Mouse (Mus musculus): ENCODE results near the gene Zgrf1. TPM values are rescaled to one million over a fixed set of nuclear protein-coding genes. Genes with fewer than 3 reads are reported as not detected.

The Zgrf1 gene
- polyA plus RNA-seq, 1 experiment from 2014 or later = 1.1 TPM

DNA sequence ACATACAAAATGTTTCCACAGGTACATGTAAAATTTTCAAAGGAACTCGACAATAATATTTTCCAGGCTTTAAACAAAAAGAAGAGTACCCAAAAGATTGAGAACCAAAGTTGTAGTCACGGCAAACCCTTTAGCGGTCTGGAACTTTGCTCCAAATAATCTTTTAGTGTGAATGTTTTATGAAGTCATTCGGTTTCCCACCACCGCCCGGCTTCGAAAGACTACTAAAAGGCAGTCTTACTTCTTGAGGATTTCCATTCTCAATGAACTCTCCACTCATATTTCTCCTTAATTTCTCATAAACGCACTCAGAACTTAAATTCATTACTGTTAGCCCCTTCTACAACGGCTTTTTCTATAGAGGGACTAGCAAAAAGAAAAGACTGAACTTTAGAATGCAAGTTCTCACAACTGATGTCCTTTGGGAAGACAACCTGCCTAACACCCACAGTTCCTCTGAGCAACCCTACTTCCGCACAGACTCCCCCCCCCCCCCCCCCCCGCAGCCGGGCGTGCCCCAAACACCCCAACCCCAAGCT is 786 bp upstream of the Zgrf1 start:
- H3K9ac ChIP-seq (ENCODE audit: low read length) = peak overlapping the region; percentile 71
- DNase-seq (ENCODE audit: low spot score) (no peak), ATAC-seq (ENCODE audit: low FRiP score, low TSS enrichment) (no peak)
- H3K27me3 ChIP-seq (ENCODE audit: control insufficient read depth, insufficient read depth, low read length) = no peaks in the 10 kb centered on the region
- peak overlapping the region; percentile 48 for H3K4me2 ChIP-seq (replicated peaks; ENCODE audit: low read depth)
- no peaks in the 10 kb centered on the region for H3K4me1 ChIP-seq (replicated peaks; ENCODE audit: control insufficient read depth, insufficient read depth)
- H3K36me3 ChIP-seq (ENCODE audit: control insufficient read depth, insufficient read depth, low read length) = 0 out of 2 replicates have a peak, but pooled peaks cover 2% of the 10 kb centered on the region
- TF ChIP-seq CTCF (IDR thresholded peaks at IDR 0.05; ENCODE audit: low read depth) (no peak), EP300 (optimal IDR thresholded peaks at IDR 0.05) (no peak)
- peak overlapping the region; percentile 93; the same call in 1 of the 2 replicates for H3K27ac ChIP-seq (replicated peaks)
- WGBS = 3% methylated on average over 9 of the region's 13 CpGs
- H3K4me3 ChIP-seq (ENCODE audit: low read depth, low read length) = peak overlapping the region; percentile 81
- H3K9me3 ChIP-seq (ENCODE audit: control insufficient read depth, low read length) = no peaks in the 10 kb centered on the region

DNA sequence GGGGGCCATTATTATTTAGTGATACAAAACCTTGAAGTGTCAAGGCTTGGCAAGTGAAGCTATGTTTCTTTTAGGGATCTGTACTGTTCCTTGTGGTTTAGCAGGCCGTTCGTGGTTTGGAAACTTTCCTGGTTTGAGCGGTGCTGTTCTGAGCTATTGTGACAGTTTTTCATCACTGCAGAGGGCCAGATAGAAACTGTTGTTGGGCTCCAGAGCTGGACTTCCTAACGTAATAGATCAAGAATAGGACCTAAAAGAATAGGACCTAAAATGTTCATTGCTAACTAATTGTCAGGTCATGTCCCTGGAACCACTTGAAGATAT is 393 bp downstream of the Zgrf1 start:
- Histone ChIP-seq H3K9ac (ENCODE audit: low read length) (peak overlapping the region; percentile 61), H3K27ac (replicated peaks) (peak overlapping the region; percentile 53; the same call in 1 of the 2 replicates), H3K4me1 (replicated peaks; ENCODE audit: control insufficient read depth, insufficient read depth) (no peaks in the 10 kb centered on the region), H3K27me3 (ENCODE audit: control insufficient read depth, insufficient read depth, low read length) (no peaks in the 10 kb centered on the region), H3K9me3 (ENCODE audit: control insufficient read depth, low read length) (no peaks in the 10 kb centered on the region), H3K4me2 (replicated peaks; ENCODE audit: low read depth) (peak overlapping the region; percentile 77), H3K36me3 (ENCODE audit: control insufficient read depth, insufficient read depth, low read length) (0 out of 2 replicates have a peak, but pooled peaks cover 2% of the 10 kb centered on the region), H3K4me3 (ENCODE audit: low read depth, low read length) (peak overlapping the region; percentile 81)
- ATAC-seq (ENCODE audit: low FRiP score, low TSS enrichment) (no peak), DNase-seq (ENCODE audit: low spot score) (no peak)
- TF ChIP-seq EP300 (optimal IDR thresholded peaks at IDR 0.05) (no peak), CTCF (IDR thresholded peaks at IDR 0.05; ENCODE audit: low read depth) (no peak)
- 1% methylated on average over 4 of the region's 4 CpGs for WGBS

- Histone ChIP-seq H3K4me1 (replicated peaks; ENCODE audit: control insufficient read depth, insufficient read depth) (no peaks in the 10 kb centered on the region), H3K4me2 (replicated peaks; ENCODE audit: low read depth) (peak overlapping the region; percentile 77; the same call in 1 of the 2 replicates), H3K36me3 (ENCODE audit: control insufficient read depth, insufficient read depth, low read length) (0 out of 2 replicates have a peak, but pooled peaks cover 2% of the 10 kb centered on the region), H3K27me3 (ENCODE audit: control insufficient read depth, insufficient read depth, low read length) (no peaks in the 10 kb centered on the region), H3K9ac (ENCODE audit: low read length) (no peak overlapping the region), H3K4me3 (ENCODE audit: low read depth, low read length) (peak overlapping the region; percentile 12; the same call in 1 of the 2 replicates), H3K9me3 (ENCODE audit: control insufficient read depth, low read length) (no peaks in the 10 kb centered on the region), H3K27ac (replicated peaks) (no peak overlapping the region)
- 23% methylated on average over 5 of the region's 5 CpGs for WGBS
- ATAC-seq (ENCODE audit: low FRiP score, low TSS enrichment) (no peak), DNase-seq (ENCODE audit: low spot score) (no peak)
- TF ChIP-seq EP300 (optimal IDR thresholded peaks at IDR 0.05) = no peak
- peak; percentile 63 for TF ChIP-seq CTCF (IDR thresholded peaks at IDR 0.05; ENCODE audit: low read depth)
These were observed 1.4 kb downstream of the Zgrf1 start for GRCm38 (mm10) chr3:127554723-127555122.

- Histone ChIP-seq H3K4me3 (ENCODE audit: low read depth, low read length) (no peak overlapping the region), H3K27ac (replicated peaks) (no peak overlapping the region), H3K36me3 (ENCODE audit: control insufficient read depth, insufficient read depth, low read length) (peaks cover 9% of the 10 kb centered on the region), H3K9me3 (ENCODE audit: control insufficient read depth, low read length) (no peaks in the 10 kb centered on the region), H3K9ac (ENCODE audit: low read length) (no peak overlapping the region), H3K4me1 (replicated peaks; ENCODE audit: control insufficient read depth, insufficient read depth) (no peaks in the 10 kb centered on the region), H3K27me3 (ENCODE audit: control insufficient read depth, insufficient read depth, low read length) (no peaks in the 10 kb centered on the region), H3K4me2 (replicated peaks; ENCODE audit: low read depth) (no peak overlapping the region)
- TF ChIP-seq EP300 (optimal IDR thresholded peaks at IDR 0.05) (no peak), CTCF (IDR thresholded peaks at IDR 0.05; ENCODE audit: low read depth) (peak; percentile 32)
- ATAC-seq (ENCODE audit: low FRiP score, low TSS enrichment) = no peak
- no peak for DNase-seq (ENCODE audit: low spot score)
These were observed 4.9 kb downstream of the Zgrf1 start for GRCm38 (mm10) chr3:127558201-127558600.

GRCm38 (mm10) chr3:127562974-127563373 is 9.7 kb downstream of the Zgrf1 start:
- DNase-seq (ENCODE audit: low spot score) = no peak
- no peak overlapping the region for H3K9ac ChIP-seq (ENCODE audit: low read length)
- 89% methylated on average over 4 of the region's 4 CpGs for WGBS

DNA sequence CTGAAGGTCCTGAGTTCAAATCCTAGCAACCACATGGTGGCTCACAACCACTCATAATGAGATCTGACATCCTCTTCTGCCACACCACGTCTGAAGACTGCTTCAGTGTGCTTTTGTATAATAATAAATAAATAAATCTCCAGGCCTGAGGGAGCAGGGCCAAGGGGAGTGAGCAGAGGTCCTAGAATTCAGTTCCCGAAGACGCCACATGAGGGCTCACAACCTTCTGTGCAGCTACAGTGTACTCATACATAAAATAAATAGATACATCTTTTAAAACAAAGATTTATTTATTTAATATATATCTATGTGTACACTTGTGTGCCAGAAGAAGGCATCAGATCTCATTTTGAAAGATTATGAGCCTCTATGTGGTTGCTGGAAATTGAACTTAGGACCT is 11.8 kb downstream of the Zgrf1 start:
- H3K9me3 ChIP-seq (ENCODE audit: control insufficient read depth, low read length) = no peaks in the 10 kb centered on the region
- TF ChIP-seq CTCF (IDR thresholded peaks at IDR 0.05; ENCODE audit: low read depth) (peak; percentile 35), EP300 (optimal IDR thresholded peaks at IDR 0.05) (no peak)
- H3K4me2 ChIP-seq (replicated peaks; ENCODE audit: low read depth) = no peak overlapping the region
- H3K27ac ChIP-seq (replicated peaks) = no peak overlapping the region
- H3K4me3 ChIP-seq (ENCODE audit: low read depth, low read length) = no peak overlapping the region
- H3K36me3 ChIP-seq (ENCODE audit: control insufficient read depth, insufficient read depth, low read length) = peaks cover 9% of the 10 kb centered on the region
- no peak for DNase-seq (ENCODE audit: low spot score)
- 70% methylated on average over 3 of the region's 3 CpGs for WGBS
- H3K4me1 ChIP-seq (replicated peaks; ENCODE audit: control insufficient read depth, insufficient read depth) = no peaks in the 10 kb centered on the region
- no peak for ATAC-seq (ENCODE audit: low FRiP score, low TSS enrichment)
- no peaks in the 10 kb centered on the region for H3K27me3 ChIP-seq (ENCODE audit: control insufficient read depth, insufficient read depth, low read length)
- no peak overlapping the region for H3K9ac ChIP-seq (ENCODE audit: low read length)

More at GRCm38 (mm10) chr3:127562974-127563373, 9.7 kb downstream of the Zgrf1 start:
- Histone ChIP-seq H3K27ac (replicated peaks) (no peak overlapping the region), H3K4me2 (replicated peaks; ENCODE audit: low read depth) (no peak overlapping the region), H3K27me3 (ENCODE audit: control insufficient read depth, insufficient read depth, low read length) (no peaks in the 10 kb centered on the region), H3K9me3 (ENCODE audit: control insufficient read depth, low read length) (no peaks in the 10 kb centered on the region), H3K36me3 (ENCODE audit: control insufficient read depth, insufficient read depth, low read length) (peaks cover 9% of the 10 kb centered on the region), H3K4me1 (replicated peaks; ENCODE audit: control insufficient read depth, insufficient read depth) (no peaks in the 10 kb centered on the region), H3K4me3 (ENCODE audit: low read depth, low read length) (no peak overlapping the region)
- no peak for TF ChIP-seq EP300 (optimal IDR thresholded peaks at IDR 0.05)
- TF ChIP-seq CTCF (IDR thresholded peaks at IDR 0.05; ENCODE audit: low read depth) = no peak
- no peak for ATAC-seq (ENCODE audit: low FRiP score, low TSS enrichment)

Data from stomach, postnatal 0 days (tissue).